Mouse (Mus musculus) liver, adult 2 months (tissue): ENCODE measurements around the gene Cep295nl.
A peak's percentile ranks its signal among the peaks of the same experiment; 100 is the strongest.

Experiments used
- CTCF ChIP-seq: fragments of 200-500 bp; IDR thresholded peaks from 2 replicates; pipeline ENCODE4 v1.5.1; 2011; ENCODE audit warnings: low read depth, low read length, control low read depth
- POLR2A ChIP-seq: fragments of 200-500 bp; IDR thresholded peaks from 2 replicates; pipeline ENCODE4 v1.6.1; 2011; ENCODE audit warnings: low read length, control low read depth; ENCODE audit not compliant: insufficient read depth; ENCODE audit errors: extremely low read depth

DNA sequence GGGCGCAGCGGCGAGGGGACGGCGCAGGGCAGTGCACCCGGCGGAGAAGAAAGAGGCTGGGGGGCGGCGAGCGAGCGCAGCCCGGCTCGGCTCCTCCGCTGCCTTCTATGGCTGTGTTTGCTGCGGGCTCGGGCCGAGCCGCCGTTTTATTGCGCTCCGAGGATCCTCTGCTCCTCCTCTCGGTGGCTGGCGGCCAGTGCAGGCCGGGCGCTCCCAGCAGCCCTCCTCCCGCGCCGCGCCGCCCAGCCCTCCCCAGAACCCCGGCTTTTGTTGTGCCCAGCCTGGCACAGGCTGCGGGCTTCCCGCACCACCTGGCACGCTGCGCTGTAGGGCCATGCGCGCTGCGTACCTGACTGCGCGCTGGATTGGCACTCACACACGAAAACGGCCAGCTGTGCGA, 12.9 kb upstream of the Cep295nl start:
- peak; percentile 51; the same call in 1 of the 2 replicates for TF ChIP-seq CTCF
- 0 out of 2 replicates have a peak, but pooled peaks have one; percentile 37 for TF ChIP-seq POLR2A
